Mouse (Mus musculus) layer of hippocampus, adult 8-10 months (tissue): ENCODE measurements at regions not wholly inside any gene's neighbourhood (a gene's known extent, or its start where the extent isn't known, plus 50 kb on each side); places are given as distances from the start of the nearest gene placed in this dataset.

ENCODE experiments used
- DNase-seq, 2 experiments: peaks; one replicate each; pipeline ENCODE4 v3.0.0; 2022; ENCODE audit warnings: low spot score in 2 of 2

DNA sequence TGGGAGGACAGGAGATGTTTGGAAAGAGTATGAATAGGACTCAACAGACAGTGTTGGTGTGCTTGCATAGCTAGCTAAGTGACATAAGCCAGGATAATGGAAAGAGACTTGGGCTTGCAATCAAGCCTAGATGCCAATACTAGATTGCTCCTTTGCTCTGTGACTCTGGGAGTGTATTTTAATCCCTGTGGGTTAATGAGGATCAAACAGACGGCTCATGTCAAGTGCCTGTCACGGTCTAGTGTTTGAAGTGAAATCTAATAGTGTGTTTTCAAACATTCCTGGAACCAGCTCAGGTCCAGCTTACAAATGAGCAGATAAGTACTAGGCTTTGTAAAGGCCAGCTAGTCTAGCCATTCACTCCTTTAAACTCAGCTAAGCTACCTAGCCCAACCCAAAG is 64.1 kb upstream of the Ranbp3l start:
- no peak for DNase-seq

- DNase-seq: no peak
Measured at GRCm38 (mm10) chr15:8897487-8898158, 70.1 kb upstream of the Ranbp3l start.

- no peak for DNase-seq
Measured at GRCm38 (mm10) chr15:8896856-8897255, 70.9 kb upstream of the Ranbp3l start.

DNA sequence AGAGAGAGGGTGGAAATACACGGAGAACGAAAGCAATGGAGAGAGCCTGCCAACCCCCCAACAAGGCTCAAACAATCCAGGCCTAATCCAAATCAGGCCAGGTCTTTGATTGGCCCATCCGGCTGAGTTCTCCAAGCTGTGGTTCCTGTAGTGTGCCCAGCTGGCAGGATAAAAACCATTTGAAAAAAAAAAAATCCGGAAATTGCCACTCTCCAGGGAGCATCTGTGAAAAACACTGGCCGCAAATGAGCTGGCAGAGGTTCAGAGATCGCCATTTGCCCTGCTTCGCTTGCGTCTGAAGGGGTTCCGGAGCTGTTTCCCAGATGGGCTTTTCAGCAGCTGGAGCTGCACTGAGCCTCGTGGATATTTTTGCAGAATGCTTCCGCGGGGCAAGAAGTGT is 71.4 kb upstream of the Ranbp3l start:
- peak; percentile 51 to 57 for DNase-seq

GRCm38 (mm10) chr15:8885585-8885984 is 82.2 kb upstream of the Ranbp3l start:
- no peak for DNase-seq

DNA sequence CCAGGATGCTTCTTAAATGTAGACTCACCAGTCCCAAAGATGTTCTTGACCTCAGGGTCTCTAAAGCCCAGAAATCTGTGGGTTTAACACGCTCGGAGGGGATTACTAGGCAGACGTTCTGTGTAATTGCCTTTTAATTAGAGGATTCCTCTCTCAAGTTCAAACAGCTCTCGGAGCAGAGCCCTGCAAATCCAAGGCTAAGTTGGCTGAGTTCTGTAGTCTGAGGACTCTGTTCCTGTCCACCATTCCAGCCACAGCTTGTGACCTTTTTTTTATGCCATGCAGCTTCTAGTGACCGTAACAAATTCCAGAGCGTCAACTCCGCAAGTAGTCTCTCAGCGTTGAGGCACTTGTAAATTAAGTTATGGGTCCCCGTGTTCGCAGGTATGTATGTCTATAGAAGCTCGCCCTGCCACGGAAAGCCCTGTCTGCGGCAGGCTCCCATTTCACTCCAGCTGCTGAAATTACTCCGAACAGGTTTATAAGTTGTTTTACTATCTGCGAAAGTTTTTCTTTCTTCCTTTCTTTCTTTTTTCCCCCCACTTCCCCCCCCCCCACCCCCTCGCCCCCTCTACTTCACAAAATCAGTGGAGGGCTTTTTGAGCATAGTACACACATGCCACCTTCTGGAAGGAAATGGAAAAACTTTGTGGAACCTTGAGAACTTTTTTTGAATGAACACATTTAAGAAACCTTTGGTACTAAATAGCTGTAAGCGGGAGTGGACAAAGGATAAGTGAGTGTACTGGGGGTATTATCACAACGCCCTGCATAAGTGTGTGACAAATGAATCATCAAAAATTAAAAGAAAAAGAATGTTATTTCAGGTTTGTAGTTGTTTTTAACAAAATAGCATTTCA is 82.9 kb upstream of the Ranbp3l start:
- peak in 1 of 2 experiments; percentile 11 for DNase-seq

DNA sequence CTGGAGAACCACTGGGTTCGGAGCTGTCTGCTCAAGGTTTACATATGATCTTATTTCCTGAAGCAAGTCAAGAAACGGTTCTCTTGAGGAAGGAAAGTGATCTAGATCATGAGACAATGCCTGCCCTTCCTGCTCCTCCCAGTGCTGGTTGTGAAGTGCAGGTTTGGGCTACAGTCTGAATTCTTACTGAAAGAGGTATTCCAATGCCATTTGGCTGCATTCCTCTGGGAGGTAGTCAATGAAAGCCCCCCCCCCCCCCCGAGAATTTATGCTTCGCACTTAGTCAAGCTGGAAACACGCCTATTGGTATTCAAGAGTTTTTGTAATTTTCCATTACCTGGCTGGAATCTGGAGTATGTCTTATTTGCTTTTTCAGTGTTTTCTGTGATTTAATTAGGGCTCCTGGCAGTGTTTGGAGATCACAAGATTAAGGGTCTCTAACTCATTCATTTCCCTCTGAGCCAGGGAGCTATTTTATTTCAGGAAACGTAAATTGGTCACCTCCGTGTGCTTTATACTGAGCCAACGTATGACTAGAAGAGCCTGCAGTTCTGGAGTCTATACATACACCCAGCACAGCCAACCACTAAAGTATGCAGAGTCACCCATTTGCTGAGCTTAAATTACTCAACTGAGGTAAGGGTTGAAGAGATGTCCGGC is 84.7 kb upstream of the Ranbp3l start:
- no peak for DNase-seq

DNA sequence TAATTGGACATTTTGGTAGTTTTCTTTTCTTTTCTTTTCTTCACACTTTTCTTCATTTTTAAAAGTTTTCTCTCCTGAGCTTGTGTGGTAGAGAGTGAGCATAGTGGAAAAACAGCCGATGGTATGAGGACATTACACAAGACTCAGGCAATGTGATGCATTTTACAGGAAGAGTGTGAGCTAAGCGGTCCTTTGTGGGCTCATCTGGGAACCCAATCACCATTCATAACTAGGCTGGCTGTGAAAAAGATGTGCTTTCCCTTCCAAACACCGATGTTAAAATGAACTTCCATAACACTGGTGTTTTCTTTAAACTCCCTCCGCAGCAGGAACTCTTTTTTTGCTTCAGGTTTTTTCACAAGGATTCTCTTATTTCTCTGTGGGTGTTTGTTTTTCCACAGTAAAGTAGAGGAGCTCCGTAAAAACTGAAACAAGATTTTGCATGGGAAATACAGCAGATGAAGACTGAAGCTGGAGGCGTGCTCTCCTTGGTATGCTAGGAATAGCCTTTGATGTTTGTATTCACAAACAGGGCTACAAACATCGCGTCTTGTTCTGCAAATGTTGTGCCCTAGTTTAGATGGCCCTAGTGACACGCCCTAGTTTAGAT is 92.8 kb upstream of the Ranbp3l start:
- no peak for DNase-seq

GRCm38 (mm10) chr15:8868021-8868420 is 99.7 kb upstream of the Ranbp3l start:
- no peak for DNase-seq

DNA sequence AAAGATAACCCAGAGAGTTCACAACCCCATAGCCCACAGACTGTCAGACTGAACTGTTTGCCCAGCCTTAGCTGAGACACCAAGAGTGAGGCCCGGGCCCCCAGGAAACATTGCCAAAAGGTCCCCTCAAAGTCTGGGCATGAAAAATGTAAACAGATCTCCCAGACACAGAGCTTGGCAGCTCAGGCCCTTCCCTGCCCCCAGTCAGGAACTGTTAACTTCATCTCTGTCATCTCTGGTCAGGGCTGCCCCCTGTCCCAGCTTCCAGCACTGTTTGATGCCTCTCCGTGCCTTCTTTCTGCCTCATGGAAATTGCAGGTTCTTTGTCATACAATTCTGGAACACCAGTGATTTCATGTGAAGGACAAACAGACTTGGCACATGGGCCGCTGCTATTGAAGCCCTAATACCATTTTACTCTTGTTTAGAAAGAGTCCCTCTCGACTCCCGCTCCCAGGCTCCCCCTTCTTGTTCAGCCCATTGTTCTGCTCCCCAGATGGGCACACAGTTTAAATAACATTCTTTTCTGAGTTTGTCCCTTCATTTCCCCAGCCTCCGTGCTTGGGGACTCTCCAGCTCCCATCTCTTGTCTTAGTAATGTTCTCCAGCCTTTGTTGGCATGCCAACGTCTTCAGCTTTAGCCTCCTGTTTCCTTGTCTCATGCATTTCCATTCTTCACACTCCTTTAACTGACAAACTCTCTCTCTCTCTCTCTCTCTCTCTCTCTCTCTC is 100.4 kb upstream of the Ranbp3l start:
- no peak for DNase-seq

DNA sequence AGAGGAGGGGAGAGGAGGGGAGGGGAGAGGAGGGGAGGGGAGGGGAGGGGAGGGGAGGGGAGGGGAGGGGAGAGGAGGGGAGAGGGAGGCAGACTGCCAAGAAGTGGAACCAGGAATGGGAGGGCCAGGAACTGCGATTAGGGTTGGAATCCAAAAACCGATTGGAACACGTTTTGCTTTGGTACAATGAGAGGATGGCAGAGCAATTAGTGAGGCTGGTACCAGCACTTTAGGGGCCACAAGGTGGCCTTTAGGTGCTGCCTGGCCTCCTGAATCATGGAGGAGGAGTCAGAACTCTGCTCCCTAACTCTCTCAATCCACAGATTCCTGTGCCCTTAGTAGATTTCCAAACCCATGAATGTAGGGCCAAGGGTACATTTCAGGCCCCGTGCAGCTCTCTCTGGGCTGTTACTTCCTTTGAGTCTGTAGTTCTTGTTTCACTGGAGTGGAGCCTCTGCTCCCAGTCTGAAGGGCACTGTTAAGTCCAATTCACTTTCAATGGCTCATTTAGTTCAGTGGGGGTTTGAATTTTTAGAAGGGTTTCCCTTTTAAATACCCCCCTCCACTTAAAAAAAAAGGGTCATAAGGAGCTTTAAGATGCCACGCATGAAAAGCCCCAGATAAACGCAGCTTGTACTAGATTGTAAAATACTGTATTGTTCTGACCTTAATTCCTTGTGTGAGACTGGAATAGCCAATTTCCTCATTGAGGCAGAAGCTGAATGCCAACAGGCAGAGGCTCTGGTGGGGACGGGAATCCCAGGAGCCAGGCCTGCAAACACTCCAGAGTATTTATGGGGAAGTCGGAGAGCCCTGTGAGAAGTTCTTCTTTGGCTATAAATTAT is 102.4 kb upstream of the Ranbp3l start:
- DNase-seq: no peak

GRCm38 (mm10) chr15:8856419-8857084 is 111.2 kb upstream of the Ranbp3l start:
- DNase-seq: no peak

GRCm38 (mm10) chr15:8855511-8855910 is 112.2 kb upstream of the Ranbp3l start:
- DNase-seq: no peak

DNA sequence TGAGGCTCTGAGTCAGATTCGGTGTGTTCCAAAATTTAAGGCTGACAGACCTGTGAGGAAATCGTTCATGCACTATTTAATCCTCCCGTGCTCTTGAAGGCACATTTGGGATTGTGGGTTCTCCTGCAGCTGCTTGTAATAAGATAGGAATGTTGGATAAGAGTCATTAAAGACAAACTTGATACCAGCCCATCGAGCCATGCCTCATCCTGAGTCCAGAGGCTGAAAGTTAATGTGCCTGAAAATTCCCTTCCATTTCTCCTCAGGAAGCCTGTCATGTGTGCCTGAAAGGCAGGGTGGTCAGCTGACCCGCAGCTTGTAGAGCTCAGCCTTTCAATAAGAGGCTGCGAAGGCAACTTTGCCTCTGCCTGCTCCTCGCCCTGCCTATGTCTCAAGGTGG is 113.4 kb upstream of the Ranbp3l start:
- DNase-seq: no peak

- DNase-seq: no peak
Measured at GRCm38 (mm10) chr15:8850996-8851395, 116.8 kb upstream of the Ranbp3l start.

- DNase-seq: no peak
Measured at GRCm38 (mm10) chr15:8849413-8849812, 118.3 kb upstream of the Ranbp3l start.

DNA sequence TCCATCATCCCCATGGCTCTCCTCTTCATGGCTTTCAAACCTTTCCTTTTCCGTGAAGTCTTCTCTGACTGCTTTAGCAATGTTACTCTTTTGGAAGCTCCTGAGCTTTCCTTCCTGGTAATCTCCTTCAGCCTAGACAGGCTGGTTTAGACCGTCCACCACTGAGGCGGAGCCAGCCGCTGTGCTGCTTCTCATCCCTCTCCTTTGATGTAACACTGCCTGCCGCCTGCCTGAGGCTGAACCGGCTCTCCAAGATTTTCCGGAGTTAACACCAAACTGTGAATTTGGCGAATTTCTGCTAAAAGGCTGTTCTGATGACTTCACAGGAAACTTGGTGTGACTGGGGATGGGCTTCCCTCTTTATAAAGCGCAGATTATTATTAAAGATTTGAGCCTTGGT is 125.6 kb upstream of the Ranbp3l start:
- DNase-seq: no peak

GRCm38 (mm10) chr15:8839462-8839861 is 128.3 kb upstream of the Ranbp3l start:
- no peak for DNase-seq

GRCm38 (mm10) chr15:8834151-8834550 is 123.6 kb upstream of the Slc1a3 start:
- DNase-seq: no peak

GRCm38 (mm10) chr15:8832970-8833369 is 122.4 kb upstream of the Slc1a3 start:
- DNase-seq: no peak
